Mouse (Mus musculus) heart, postnatal 0 days (tissue): ENCODE measurements around the gene Dhx58.

Experiments
- CTCF ChIP-seq: IDR thresholded peaks from 2 replicates; pipeline ENCODE4 v1.5.1; 2016; ENCODE audit warnings: antibody characterized with exemption, control low read depth, low read depth
- EP300 ChIP-seq: IDR thresholded peaks from 2 replicates; pipeline ENCODE4 v1.6.1; 2016; ENCODE audit warnings: antibody characterized with exemption, low read depth

DNA sequence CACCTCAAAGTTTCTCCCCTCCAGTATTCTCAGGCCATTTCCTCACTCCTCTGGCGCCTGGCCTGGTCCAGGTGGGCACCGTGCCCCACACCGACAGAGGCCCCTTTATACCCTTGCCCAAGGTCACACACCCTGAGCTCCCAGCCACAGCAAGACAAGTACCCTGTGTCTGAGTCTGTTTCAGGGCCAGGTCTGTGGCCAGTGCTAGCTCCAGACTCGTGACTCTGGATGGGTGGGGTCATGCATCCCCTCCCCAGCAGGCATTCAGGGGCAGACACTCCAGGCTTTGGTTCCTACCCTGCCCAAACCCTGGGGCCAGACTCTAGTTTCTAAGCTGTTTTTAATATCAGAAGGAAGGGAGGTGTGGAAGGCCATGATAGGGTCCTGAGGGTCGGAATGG is 22.2 kb downstream of the Dhx58 start:
- TF ChIP-seq CTCF (no peak), EP300 (no peak)
